Mouse (Mus musculus) small intestine, adult 2 months (tissue): ENCODE measurements around the gene Rtn2.

Source experiments
- CTCF ChIP-seq: fragments of 200-500 bp; IDR thresholded peaks from 2 replicates; pipeline ENCODE4 v1.5.1; 2012; ENCODE audit warnings: low read depth, mild to moderate bottlenecking, control low read depth, inconsistent platforms, low read length, moderate library complexity, mixed read lengths; ENCODE audit not compliant: insufficient replicate concordance, insufficient read length; ENCODE audit errors: extremely low read depth
- POLR2A ChIP-seq: fragments of 200-500 bp; IDR thresholded peaks from 2 replicates; pipeline ENCODE4 v1.6.1; 2012; ENCODE audit warnings: low read depth, mild to moderate bottlenecking, control low read depth, inconsistent platforms, low read length, moderate library complexity

DNA sequence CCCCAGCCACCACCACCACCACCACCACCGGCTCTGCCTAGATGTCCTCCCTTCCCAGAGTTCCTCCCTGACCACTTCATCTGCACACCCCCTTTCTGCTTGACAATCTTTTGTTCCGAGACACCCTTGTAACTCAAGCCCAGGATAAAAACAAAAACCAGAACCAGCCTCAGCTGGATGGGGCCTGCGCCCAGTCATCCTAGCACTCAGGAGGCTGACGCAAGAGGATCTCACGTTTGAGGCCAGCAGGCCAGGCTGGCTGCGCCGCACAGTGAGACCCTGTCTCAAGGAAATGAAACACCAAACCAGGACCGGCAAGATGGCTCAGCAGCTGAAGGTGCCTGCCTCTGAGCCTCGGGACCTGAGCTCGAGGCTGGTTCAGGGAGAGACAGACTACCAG is 15.4 kb upstream of the Rtn2 start:
- TF ChIP-seq POLR2A (no peak), CTCF (no peak)
